Mouse (Mus musculus) c-Kit-positive CD71-positive TER-119-positive erythroid progenitor cells, embryonic 14.5 days (primary cell): ENCODE measurements around the gene Prrc2b.
A peak's percentile ranks its signal among the peaks of the same experiment; 100 is the strongest.

Experiments used
- DNase-seq: peaks from one replicate; pipeline ENCODE4 v3.0.0-alpha.2; 2013; ENCODE audit warnings: low spot score

Gene Prrc2b

DNA sequence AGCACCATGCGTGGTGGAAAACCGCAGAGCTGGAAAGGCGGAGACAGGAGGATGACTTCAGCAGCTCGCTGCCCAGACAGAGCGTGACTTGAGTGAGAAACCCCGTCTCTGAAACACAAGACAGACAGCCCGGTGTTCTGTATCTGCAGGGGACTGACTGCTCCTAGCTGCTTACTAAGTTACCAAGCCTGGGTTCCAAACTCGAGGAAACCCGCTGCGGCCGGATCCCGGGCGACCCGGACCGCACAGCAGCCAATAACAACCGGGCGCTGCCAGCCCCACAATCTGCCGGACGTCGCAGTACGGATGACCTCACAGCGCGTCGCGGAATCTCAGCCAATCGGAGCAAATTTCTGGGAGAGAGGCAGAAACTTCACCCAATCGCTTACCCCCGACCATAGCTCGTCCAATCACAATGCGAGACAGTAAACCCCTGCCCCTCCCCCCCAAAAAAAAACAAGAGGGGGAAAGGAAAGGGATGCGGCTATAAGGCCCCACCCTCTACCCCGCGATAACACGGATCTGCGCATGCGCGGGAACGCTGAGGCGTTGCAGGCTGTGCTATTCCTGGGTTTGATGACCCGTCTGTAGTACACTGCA, 13.1 kb upstream of the Prrc2b start:
- peak; percentile 100 for DNase-seq

DNA sequence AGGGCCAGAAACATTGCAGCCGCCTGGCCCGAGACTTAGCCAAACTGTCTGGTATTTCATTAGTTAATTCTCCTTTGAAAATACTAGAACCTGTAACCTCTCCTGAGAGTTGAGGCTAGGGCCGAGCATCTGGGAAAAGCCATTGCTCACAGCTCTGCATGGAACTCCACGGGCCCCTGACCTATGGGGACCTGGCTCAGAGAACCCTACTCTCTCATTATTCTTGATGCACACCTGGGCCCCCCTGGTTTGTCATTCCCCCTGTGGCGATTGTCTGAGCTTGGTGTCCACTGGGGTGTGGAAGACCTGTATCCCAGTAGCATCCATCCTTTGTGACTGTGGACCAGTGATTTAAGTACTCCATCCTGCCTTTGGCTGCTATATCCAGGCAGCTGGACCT, 11.5 kb upstream of the Prrc2b start:
- no peak for DNase-seq

DNA sequence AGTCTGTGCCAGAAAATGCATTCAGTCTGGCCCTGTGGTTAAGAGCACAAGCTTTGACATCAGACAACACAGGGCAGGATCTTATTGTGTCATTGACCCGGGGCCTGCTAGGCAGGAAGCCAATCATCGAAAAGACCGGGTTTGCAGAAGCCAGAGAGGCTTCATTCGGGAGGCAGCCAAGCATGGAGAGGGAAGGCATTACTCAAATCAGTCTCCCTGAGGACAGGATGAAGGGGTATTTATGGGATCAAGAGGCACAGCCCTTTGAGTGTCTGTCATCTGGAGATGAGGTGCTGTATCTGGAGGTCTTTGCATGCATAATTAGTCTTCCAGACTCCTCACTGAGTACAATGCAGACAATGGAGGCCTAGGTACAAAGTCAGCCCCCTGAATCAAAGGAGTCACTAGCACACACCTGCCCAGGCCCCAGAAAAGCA, 10.4 kb upstream of the Prrc2b start:
- DNase-seq: no peak

DNA sequence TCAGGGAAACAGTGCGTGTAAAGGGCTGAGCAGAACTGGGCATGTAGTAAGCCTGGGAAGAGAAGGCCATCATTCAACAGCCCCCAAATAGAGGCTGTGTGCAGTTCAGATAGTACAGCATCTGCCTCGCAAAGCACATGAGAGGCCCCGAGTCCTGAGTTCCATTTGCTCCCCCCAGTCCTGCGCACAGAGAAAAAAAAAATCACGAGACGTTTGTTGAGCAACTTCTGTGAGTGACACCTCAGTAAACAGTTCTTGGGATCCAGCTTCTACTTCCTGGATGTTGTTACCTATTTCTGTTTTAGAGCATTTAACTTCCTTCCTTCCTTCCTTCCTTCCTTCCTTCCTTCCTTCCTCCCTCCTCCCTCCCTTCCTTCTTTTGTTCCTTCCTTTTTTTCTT, 9.3 kb upstream of the Prrc2b start:
- DNase-seq: no peak

DNA sequence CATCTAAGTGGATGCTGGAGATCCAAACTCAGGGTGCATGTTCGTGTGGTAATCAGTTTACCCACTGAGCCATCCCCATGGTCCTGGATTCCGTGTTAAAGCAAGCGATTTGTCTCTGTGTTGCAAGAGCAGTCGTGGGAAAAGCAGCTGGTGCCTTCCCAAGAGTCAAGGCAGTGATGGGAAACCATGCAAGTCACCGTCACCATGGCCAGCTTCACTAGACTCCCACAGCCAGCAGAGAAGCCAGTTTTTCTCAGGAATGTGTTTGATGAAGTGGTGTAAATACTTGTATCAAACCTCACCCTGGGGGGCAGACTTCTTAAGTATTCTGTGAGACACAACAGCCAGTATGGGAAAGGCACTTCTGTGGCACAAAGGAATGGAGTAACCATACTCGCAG, 8.5 kb upstream of the Prrc2b start:
- no peak for DNase-seq

DNA sequence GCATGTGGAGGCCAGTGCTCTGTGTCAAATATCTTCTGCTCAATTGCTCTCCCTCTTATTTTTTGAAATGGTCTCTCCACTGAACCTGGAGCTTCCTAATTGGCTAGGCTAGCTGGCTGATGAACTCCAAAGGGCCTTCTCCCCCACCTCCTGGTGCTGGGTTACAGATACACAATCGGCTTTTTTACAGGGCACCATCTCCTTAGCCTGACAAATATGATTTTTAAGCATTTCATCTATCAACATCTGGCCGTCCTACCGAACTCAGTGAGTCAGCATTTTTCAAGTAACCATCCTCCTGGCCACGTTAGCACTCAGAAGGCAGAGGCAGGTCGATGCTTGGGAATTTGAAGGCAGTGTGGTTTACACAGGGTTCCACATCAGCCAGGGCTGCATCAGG, 6.2 kb upstream of the Prrc2b start:
- DNase-seq: no peak

DNA sequence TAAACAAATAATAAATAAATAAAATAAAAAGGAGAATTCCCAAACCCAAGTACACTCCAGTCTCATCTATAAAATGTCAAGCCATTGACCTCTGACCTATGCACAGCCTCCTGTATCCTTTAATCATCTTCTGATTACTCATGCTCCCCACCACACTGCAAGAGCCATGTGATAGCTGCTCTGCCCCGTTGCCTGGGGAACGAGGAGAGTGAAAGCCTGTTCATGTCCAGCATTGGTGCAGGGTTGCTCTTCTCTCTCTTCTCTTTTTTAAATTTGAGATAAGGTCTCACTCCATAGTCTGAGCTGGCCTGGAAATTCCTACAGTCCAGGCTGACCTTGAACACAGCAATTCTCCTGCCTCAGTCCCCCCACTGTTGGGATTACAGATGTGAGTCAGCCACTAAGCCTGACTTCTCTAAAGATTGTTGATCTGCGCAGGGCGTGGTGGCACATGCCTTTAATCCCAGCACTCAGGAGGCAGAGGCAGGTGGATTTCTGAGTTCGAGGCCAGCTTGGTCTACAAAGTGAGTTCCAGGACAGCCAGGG, 4.2 kb upstream of the Prrc2b start:
- DNase-seq: no peak

DNA sequence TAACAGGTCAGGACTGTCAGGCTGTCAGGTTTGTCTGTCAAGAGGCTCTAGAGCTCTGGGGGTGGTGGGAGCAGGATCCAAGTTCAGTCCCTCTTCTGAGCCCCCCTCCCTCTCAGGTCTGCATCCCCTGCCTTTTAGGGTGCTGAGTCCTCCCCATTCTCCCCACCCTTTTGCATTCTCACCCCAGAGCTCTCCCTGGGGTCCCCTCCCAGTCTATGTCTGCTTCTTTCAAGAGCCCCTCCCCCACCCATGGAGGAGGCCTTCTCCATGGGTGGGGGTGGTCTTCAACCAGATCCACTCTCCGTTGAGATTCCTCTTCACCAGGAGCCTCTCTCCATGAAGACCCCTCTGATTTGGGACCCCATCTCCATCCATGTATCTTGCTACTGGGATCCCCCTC, 747 bp upstream of the Prrc2b start:
- no peak for DNase-seq

DNA sequence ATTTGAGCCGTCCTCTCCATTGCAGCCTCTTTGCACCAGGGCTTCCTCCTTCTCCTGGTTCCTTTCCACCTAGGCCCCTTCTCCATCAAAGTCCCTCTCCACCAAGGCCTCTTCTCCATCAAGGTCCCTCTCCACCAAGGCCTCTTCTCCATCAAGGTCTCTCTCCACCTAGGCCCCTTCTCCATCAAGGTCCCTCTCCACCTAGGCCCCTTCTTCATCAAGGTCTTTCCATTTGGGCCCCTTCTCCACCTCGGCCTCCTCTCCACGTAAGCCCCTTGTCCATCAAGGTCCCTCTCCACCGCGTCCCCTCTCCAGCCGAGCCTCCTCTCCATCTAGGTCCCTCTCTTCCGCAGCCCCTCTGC, 339 bp upstream of the Prrc2b start:
- DNase-seq: no peak

DNA sequence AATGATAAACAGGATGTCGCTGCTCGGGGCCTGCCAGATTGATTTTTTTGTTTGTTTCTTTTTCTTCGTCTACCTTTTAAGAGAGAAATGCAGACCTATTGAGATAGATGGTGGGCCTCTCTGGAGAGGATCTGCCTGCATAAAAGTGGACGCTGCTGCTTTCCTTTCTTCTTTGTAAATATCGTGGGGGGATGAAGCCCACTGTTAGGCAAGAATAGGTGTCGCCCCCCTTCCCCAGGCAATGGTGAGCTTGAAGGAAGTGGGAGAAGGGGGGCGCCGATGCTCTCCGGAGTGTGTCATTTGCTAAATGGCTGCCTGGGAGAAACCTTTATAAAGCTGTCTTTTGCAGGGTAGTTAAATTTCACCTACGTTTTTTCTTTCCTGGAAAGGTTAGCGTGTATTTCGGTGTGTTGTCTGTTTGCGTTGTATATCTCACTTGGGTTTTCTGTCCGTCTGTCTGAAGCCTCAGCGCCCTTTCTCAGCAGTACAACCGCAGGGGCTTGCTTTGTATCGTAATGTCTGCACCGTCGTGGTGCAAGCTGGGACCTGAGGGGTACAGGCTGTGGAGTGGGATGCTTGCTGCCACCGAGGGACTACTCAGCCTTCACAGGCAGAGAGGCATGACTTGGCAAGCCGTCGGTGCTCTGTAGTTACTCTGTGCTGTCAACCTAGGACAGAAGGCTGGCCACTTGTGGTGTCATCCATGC, 931 bp downstream of the Prrc2b start:
- DNase-seq: peak; percentile 55

DNA sequence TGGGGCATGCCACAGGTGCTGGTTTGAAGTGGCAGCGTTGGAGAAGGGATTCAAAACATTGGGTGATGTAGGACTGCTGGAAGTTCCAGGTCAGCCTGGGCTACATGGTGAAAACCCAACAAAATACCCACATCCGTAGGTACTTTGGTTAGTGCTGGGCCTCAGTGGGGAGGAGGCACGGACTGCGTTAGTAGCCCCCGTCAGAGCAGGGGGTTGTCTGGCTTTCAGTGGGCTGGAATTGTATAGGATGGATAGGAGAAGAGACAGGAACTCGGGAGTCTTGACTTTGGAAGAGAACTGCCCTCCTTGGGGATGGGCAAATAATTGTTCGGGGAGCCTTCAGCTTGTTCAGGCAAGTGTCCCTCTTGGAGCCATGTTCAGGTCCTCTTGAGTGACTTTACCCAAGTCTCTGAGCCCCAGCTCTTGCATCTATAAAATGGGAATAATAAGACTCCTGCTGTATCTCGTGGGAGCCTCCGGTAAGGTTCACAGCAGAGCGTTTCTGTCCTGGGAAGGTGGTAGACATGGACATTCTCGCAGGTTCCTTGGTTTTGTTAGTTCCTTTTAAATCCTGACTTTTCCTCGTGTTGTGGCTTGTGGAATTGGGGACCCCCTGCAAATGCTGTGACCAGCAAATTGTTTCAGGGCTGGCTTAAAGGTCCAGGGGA, 1.6 kb downstream of the Prrc2b start:
- DNase-seq: no peak

DNA sequence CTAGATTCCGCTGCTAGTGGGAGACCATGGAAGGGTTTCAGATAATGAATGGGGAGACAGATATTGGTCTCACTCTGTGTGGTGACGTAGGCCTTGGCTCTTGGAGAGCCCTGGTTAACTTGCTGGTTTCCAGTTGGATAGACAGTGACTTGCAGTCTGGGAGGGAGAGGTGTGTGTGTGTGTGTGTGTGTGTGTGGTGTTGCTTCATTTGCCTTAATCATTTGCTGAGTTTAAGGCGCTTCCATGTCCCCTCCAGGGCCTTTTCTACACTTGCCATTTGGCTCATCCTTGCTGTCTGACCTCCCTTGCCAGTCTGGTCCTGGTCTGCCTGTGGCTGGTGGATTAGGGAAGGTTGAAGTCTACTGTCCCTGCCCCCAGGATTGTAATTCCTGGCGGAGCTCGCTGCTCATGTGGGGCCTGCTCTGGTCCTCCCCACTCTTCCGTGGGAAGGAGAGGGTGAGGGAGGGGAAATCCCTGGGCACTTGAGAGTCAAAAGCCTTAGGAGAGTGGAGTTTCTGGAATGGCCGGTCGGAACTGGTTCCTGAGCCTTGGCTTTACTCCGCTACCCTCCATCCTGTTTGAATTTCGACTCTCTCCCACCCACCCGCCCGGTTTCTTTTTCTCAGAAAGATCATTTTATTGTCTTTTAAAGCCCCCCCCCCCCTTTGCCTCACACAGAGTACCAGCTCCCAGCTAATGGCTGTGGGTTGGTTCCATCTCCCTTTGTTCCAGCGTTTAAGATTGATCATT, 2.3 kb downstream of the Prrc2b start:
- DNase-seq: peak; percentile 46

DNA sequence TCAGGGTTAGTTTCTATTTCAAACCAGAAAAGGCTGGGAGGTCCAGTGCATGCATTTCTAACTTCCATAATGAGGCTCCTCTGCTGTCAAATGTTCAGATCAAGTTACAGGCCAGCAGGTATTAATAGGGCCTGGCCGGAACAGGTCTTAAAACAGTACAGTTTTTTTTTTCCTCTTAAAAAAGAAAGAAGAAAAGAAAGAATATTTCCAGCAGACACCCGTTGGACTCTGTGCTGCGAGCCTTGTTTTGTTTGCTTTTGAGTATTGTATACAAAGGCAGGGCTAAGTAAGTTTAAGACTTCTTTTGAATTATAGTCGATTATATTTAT, 2.9 kb downstream of the Prrc2b start:
- no peak for DNase-seq

DNA sequence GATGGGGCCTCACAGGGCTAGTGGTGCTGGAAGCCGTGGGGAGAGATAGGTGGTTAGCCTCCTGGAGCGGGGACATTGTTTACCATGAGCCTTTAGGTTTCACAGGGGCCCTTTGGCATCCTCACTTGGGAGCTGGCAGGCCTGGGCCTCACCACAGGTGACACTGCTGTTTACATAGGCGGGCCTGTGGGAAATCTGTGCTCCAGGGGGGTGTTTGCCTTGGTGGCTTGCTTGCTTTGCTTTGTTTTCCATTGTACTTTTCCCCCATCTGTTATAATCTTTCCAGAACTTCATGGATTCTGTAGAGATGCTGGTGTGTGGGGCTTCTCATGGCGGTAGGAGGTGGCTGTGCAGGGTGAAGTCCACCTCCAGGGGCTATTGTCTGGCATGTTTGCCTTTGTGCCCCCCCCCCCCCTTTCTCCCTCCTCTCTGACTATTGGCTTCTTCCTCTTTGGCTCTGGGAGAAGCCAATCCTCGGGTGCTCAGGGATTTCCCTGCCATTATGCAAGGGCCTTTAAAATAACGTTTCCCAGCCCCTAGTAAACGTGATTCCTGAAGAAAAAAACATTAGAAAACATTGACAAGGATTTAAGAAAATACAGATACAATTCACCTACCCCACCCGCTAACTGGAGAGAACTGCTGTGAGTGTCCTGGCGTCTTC, 3.6 kb downstream of the Prrc2b start:
- DNase-seq: no peak

DNA sequence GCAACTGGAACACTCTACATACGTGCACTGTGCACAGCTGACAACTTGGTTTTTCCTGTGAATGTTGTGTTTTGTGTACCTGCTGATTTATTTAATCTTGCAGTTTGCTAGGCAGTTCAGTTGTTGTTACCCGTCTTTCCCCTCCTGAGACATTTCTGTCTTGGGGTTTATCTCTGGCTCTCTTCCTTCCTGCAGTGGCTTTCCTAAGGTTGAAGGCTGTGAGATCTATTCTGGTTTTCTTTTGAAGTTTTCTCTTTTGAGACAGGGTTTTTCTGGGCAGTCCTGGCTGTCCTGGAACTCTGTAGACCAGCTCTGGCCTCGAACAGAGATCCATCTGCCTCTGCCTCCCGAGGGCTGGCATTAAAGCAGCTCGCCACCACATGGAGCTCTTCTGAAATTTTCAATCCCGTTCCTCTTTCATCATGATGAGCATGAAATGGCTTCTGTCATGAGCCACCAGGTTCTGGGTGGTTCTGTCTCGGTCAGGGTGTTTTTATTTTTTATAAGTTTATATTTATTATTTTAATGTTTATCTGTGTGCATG, 4.2 kb downstream of the Prrc2b start:
- DNase-seq: no peak

DNA sequence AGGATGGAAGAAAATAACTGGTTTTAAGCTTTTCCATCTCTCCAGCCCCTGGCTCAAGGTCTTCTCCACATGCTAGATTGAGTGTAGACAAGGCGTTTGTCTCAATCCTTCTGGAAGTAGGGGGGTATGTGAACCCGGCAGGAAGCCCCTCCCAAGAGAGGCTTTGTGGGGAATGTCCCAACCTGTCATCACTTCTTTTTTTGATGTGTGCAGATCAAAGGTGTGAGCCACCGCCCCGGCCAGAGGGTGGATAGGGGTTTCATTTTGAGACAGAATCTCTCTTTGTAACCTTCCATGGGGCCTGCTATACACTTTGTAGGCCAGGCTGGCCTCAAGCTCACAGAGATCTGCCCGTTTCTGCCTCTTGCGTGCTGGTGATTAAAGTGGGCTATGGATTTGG, 4.7 kb downstream of the Prrc2b start:
- no peak for DNase-seq

DNA sequence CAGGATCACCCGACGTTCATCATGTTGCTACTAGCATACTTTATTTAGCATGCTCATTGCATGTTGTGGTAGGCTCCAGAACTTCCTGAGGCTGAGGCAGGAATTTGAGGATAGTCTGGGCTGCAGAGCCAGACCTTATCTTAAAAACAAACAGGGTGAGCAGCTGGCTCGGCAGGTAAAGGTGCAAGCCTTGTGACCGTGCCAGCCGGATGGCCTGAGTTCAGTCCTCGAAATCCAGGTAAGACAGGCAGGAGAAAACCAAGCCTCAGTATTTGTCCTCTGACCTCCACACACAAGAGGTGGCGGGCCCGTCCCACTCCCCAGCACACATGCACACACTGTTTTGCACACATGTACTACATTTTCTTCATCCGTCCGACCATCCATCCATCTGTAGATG, 5.8 kb downstream of the Prrc2b start:
- DNase-seq: no peak

DNA sequence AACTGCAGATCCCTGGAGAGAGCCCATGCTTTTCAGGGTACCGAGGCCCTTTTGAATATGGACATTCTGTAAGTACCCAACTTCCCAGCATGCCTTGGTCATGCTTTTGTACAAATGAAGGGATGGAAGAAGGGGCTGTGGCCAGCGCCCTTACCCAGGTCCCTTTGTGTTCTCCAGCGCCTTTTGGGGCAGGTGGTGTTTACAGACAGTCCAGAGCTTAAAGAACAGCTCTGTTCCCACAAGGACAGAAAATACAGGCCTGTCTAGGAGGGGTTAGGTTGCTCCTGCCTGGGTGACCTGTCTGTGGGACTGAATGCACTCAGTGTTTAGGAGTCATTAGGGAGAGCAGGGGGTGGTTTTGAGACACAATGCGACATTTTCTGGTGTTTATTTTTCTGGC, 6.4 kb downstream of the Prrc2b start:
- DNase-seq: no peak

DNA sequence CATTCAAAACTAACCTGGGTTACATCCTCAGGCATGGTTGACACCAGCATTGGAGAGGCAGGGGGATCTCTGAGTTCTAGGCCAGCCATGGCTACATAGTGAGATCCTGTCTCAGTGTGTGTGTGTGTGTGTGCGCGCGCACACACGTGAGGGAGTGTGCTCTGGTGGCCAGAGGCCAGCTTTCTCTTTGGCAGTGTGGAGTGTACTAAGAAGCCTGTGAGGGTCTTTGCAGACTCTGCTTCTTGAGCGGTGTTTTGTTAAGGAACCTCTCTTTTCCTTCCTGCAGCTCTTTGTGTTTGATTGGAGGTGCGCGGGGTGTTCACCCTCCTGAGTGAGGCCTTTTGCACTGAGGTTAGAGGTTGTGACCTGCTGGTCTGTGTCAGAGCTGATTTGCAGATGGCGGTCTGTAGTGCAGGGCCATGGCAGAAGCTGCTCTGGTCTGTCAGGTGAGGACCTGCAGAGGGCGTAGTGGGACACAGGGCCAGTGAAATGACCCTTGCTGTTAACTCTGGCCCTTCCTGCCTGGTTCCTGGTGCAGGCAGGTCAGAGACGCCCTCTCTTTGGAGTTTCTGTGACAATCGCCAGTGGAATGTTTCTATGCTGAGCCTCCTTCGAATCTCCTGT, 7.8 kb downstream of the Prrc2b start:
- DNase-seq: no peak

DNA sequence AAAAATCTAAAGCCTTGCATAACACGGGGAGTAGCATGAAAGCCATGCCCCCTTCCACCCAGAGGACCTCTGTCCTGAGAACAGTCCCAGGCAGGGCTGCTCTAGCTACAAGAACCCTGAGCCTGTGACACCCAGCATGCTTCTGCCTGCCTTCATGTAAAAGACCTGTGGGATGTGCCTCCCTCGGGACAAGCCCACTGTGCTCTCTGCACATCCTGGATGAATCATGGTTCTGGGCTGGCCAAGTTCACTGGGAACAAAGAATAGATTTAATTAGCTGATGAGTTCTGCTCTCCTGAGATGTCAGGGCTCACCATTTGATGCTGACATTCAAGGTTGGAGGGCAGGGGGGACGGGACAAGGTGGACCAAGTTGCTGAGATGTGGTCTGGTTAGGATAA, 9.6 kb downstream of the Prrc2b start:
- DNase-seq: no peak

DNA sequence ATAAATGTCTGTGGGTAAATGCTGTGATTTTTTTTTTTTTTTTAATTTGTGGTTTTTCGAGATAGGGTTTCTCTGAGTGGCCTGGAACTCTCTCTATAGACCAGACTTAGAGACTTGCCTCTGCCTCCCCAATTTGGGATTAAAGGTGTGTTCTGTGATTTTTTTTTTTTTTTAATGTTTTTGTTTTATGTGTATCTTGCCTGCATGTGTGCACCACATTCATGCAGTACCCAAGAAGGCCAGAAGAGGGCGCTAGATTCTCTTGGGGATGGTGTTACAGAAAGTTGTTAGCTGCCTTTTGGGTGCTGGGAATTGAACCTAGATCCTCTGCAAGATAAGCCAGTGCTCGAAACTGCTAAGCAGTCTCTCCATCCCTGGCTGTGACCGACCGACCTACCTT, 10.1 kb downstream of the Prrc2b start:
- no peak for DNase-seq

DNA sequence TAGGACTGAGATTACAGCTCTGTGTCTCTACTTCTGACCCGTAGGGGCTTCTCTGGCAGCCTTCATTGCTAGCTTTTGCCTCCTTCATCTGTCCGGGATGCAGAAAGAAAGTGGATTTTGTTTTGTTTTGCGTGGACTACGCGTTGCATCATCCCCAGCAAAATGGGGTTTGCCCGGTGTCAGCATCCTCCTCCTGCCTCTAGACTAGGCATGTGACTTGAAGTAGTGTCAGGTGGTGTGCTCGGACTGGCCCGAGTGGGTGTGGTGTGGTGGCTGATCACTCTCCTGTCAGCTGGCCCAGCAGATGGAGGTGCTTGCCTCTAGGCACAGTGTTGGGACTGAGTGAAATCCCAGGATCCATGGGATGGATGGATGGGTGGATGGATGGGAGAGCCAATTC, 11.2 kb downstream of the Prrc2b start:
- DNase-seq: no peak
